Mouse (Mus musculus): ENCODE data around the gene Nyx.

- TF ChIP-seq CTCF (IDR thresholded peaks at IDR 0.05) (no peak), EP300 (IDR thresholded peaks at IDR 0.05) (no peak)
Measured at GRCm38 (mm10) chrX:13518781-13519407, 53.0 kb downstream of the Nyx start.
